Mouse (Mus musculus): ENCODE measurements around the gene Sipa1l2.

Gene Sipa1l2

GRCm38 (mm10) chr8:125369491-125370236 lies 199.9 kb downstream of the Sipa1l2 start:
- WGBS, result 61% methylated on average over 8 of the region's 8 CpGs

DNA sequence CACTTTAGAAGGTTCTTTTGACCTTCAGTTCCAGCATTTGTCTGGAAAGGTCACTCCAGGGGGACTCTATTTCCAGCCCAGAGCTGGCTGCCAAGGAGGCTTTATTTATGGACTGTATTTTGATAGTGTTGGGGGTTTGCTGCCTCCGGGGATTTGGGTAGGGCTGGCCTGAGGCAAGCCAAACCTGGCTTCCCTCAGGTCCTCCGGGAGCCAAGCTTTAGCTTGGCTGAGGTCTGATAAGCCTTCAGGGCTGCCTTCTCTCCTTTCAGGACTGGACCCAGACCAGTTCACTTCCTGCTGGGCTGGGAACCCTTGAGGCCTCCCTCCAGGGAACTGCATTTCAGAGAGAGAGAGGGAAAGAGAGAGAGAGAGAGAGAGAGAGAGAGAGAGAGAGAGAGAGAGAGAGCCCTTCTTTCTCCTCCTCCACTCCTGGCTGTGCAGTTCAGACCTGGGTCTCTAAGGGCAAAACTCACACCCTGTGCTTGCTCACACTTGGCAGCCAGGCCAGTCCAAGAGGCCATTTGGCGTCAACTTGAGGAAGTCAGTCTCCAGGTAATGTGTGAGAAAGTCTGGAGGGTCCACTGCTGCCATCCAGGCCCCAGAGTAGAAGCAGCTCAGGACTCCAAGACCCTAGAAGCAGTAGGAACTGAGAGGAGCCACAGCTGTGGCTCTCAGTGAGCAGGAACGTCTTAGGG lies 201.1 kb downstream of the Sipa1l2 start:
- WGBS, result 64% methylated on average over 4 of the region's 4 CpGs

Data from cerebral cortex, adult 2 months (tissue).